Mouse (Mus musculus) R1 (cell line): ENCODE results near the gene Bach2.
A peak's percentile ranks its signal among the peaks of the same experiment; 100 is the strongest.

ENCODE experiments used
- DNase-seq: peaks from one replicate; pipeline ENCODE4 v3.0.0-alpha.2; 2018; ENCODE audit warnings: low read depth, low spot score

The Bach2 gene

DNA sequence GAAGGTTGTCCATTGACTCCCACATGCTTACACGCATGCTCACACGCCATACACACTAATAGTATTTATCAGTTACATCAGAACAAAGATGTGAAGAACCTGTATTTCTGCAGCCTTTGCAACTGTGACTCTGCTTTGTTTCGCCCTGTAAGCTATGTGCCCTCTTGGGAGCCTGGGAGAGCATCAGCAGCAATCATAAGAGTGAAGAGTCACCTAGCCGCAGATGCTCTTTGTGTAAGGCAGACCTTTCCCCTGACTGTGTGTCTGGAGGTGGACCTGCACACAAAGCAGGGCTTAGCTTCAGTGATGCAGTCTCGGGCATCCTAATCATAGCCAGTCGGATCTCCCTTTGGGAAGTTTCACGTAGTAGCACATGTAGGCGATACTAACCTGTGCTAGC, 243.5 kb downstream of the Bach2 start:
- no peak for DNase-seq

DNA sequence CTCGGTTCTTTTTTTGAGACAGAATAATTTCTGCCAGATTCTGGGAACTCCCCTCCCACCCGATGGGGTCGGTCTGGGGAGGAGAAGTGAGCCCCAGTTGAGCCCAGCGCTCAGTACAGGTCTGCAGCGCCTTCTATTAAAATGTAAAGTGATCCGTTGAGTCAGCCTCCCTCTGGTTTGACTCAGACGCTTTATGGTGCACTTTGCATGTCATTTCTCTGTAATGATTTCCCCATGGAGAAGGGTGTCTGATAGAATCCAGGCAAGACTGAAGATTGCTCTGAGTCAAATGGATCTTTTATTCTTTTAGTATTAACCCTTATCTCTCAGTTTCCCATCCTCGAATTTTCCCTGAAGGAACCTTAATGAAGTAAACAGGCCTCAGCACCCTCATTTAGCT, 244.3 kb downstream of the Bach2 start:
- no peak for DNase-seq

DNA sequence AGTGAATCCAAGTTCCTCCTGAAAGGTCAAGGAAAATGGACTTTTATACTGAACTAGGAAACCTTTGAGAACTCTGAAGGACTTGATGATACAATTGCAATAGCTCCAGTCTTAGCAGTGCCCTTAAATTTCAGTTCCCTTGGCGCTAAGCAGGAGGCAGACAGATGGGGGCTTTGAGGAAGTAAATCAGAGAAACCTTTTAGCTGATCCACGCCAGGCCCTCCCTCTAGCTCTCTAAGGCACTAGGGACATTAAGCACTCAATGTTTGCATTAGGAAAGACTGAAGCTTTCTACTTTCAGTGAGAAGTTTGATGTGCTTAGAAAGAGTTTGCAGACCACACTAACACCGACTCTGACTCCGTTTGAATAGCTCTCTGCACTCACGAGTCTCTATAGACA, 247.2 kb downstream of the Bach2 start:
- DNase-seq, result no peak

DNA sequence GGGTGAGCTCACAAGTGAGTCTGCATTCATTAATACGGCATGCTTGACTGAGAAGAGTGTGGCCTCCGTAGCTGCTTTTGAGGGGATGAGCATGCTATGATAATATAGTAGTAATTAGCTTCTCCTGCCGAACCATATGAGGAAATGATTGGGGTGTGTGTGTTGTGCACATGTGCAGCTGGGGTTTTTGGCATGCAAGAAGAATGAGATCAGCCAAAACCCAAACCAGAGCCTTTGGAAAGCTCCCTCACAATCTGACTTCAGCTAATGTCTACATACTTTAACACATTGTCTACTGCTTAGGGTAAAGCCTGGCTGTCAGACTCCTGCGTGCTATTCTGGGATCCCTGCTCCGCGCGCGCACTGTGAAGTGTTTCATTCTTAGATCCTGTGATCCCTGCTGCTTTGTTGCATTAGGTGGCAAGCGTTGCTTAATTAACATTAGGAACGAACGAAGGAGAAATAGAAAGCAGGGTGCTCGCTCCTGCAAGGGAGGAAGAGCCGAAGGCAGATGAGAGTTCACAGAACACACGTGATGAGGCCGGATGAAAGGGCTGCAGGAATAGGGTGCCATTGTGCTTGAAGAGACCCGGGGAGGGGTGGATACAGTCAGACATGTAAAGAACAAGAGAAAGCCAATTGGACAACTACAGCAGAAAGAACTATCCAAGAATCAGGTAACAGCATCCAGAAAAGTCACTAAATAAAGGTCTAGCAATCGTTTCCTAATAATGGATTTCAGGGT, 248.2 kb downstream of the Bach2 start:
- DNase-seq, result no peak

DNA sequence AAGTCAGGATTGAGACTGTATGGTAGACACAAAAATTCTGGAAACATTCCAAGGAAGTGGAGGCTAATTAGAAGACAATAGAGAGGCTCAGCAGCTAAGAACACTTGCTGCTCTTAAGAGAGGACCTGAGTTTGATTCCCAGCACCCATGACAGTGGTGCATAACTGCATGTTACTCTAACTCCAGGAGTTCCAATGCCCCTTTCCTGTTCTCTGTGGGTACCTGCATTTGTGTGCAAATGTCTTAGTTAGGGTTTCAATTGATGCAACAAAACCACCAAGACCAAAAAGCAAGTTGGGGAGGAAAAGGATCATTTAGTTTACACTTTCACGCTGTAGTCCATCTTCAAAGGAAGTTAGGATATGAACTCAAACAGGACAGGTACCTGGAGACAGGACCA, 250.6 kb downstream of the Bach2 start:
- peak; percentile 88 for DNase-seq

DNA sequence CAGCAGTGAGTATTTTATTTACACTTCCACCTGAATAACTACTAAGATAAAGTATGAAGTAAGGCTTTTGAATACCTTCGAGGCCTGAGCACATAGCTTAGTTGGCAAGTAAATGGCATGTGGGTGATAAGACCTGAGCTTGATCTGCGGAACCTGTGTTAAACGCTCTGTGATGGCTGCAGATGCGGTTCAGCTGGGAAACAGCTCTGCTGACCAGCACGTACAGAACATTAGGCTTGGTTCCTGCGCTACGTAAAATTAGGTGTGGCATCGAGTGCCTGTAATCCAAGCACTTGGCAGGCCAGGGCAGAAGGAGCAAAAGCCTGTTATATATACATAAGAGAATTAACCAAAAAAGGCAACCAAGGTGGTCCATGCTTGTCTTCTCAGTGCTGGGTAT, 252.6 kb downstream of the Bach2 start:
- DNase-seq, result no peak

DNA sequence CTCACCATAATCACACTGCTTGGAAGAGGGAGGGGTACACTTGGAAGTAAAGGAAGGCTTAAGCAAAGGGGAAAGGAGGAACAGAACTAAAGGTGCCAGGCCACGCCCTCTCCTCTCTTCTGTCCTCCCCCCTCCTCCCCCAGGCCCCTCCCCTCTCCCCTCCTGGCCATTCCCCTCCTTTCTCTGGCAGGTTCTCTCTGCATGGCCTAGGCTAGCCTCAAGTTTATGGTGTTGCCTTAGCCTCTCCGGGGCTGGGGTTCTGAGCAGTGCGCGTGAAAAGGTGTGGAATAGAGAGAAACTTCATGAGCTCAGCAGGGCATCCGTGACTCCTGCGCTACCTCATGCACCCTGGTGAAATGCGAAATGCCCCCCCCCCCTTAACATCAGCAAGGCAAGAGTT, 254.2 kb downstream of the Bach2 start:
- peak; percentile 57 for DNase-seq

DNA sequence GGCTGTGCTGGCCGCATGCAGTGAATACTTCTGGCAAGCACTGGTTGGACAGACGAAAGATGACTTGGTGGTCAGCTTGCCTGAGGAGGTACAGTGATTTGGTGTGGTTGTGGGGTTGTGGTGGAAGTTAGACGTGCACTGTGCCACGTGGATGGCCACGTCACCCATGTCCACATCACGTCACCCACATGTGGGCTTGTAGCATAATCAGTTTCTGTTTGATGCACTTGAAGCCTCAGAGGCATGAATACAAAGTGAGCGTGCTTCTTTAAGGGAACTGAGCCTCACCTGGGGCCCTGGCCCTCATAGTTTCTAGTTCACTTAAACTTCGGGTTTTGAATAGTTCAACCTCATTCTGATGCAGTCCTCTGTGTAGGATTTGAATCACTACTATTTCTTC, 263.2 kb downstream of the Bach2 start:
- no peak for DNase-seq

DNA sequence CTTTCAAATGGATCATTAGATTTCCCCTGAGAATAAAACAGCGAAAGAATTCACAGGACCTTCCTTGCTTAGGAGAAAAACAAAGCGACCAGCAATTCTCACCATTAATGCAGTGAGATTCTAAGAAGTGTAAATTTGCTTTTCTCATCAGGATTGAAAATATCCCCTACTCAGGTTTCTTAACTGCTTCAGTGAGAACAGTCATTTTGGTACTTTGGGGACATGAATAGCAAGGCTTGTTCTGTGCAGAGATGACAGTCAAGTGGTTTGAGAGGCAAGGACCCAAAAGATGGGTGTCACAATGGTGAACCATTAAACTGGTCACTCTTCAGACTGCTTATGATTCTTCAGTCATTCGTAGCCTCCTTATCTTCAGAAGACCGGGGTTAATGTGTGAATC, 263.6 kb downstream of the Bach2 start:
- DNase-seq, result no peak

DNA sequence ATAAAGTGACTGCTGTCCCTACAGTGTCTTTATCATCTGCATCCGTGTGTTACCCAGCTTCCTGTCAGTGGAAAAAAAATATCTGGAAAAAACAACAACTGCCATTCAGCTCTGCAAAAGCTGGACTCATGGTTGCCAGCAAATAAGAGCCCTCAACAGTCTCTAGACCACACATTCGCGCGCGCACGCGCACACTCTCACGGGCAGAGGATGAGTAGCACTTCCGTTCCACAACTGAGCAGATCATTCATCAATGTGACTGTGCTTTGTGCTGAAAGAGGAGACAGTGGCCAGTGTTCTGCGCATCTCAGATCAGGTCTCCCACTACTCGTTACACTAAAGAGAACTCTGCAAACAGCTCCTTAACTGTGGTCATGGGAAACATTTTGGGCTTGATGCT, 265.6 kb downstream of the Bach2 start:
- no peak for DNase-seq

DNA sequence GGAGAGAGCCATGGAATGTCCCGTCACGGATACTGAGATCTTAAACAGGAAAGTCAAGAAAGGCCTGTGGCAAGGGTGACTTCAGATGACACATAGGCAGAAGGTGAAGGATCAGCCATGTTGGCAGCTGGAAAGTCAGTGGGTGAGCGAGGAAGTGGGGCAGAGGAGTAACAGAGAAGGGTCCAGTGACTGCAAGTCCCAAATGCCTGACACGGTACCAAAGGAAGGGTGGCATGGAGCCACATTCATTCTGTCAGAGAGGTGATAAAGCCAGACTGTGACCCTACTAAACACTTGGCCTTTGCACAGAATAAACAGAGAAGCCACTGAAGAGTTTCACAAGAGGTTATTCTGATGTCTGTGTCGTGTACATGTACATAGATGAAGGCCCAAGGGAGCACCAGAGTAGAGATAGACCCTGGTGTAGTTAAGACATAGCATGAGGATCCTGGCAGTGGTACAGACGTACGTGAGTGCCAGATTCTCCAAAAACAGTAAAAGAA, 267.8 kb downstream of the Bach2 start:
- no peak for DNase-seq

DNA sequence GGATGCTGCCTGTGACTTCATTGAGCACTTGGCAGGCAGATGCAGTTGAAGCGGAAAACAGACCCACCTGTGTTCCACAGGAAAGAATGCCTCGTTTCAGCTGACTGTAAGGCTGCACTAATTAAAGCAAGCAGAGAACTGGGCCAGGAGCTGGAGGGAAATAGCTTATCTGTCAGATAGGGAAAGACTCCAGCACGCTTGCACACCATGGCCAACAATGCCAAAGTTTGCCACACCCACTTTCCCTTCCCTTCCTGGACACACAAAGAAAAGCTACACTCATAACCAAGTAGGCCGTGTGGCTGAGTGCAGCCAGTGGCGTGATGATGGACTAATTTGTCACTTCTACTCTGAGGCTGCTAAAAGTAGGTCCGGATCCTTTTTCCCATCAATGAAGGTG, 268.4 kb downstream of the Bach2 start:
- no peak for DNase-seq

DNA sequence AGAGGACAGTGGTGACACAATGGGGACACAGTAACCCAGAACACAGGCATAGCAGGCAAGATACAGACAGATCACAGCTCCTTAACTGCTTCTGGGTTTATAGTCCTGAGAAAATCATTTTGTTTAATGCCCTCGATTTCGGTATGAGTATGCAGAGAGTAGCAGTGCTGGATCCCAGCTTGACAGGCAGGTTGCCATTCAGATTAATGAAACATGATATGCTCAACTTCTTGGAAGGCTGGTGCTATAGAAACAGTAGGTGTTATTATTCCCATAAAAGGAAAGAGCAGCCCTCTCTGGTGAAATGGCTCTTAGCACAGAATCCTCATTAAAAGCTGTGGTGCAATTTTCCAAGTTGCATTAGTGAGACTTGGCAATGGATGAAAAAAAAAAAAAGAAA, 270.0 kb downstream of the Bach2 start:
- DNase-seq, result no peak

DNA sequence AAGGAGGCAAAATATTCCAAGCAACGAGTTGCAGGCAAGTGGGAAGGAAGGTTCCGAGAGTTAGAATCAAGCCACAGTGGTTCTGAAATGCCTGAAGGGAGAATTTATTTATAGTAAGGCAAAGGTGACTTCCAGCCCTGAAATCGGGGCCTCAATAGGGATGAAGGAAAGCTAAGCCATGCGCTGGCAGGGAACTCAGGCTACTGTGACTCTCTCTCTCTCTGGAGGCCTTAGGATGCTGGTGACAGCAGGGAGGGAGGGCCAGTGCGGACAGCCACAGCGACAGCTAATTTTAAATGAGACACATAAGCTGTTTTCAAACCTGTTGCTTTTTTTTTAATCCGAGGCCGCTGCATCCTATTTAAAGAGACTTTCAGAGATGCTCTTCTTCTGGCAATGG, 270.4 kb downstream of the Bach2 start:
- no peak for DNase-seq

DNA sequence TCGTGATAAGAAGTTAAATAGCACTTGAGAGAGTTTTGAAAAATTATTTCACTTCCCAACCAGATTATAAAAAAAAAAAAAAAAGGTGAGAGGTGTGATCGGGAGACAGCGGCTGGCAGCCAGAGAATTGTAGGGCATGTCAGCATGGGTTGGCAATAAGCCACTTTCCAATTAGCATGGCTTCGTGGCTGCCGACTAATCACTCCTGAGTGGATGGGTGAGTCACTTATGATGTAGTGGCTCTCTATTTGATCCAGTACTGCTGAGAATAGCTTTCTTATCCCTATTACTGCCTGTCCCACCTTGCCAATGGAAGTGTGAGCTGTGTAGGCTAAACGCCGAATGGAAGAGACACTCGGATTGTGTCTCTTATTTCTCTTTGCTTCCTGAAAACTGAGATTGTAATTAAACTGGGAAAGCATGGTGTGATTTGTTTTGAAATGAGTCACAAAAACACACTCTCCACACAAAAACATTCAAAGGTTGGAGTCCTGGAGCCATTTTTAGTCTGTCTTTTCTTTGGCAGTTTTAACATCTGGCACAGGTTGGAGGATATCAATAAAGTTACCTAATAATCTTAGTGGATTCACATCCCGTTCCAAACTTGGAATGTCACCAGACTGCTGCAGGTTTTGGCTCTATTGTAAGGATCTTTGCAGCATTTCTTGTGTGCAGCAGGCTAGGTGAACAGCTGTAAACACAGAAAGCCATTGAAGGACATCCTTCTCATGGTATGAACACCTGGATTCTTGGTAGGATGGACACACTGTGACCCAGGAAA, 271.4 kb downstream of the Bach2 start:
- DNase-seq, result no peak

DNA sequence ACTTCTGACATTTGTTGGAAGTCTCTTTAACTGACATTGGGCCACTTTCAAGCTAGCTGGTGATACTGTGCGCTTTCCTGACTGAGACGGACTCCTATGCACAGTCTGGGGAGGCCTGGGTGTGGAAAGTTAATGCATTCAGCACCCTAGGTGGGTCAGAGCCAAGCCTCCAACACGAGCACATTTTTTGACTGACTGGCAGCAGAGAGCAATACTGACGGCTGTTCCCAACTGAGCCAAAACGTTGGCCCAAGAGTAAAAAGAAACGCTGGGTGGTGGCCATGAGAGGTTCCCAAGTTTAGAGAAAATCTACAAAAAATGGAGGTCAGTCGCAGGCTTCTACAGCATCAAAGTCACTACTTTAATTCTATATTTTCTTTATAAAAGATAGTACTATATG, 272.3 kb downstream of the Bach2 start:
- DNase-seq, result no peak

DNA sequence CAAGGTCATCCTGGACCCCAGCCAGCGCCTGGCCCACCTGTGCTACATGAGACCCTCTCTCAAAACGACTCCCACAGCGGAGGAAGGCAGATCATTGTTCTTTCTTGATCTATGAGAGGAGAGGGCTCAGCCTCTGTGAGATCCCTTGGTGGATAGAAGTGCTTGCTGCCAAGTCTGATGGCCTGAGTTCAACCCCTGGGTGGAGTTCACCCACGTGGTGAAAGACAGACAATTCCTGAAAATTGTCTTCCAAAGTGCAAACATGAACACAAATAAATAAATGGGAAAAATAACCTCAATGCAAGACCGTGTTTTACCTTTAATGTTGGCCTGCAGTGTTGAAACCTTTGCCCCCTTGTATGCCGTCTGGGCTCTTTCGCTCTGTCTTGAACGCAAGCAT, 277.5 kb downstream of the Bach2 start:
- no peak for DNase-seq

DNA sequence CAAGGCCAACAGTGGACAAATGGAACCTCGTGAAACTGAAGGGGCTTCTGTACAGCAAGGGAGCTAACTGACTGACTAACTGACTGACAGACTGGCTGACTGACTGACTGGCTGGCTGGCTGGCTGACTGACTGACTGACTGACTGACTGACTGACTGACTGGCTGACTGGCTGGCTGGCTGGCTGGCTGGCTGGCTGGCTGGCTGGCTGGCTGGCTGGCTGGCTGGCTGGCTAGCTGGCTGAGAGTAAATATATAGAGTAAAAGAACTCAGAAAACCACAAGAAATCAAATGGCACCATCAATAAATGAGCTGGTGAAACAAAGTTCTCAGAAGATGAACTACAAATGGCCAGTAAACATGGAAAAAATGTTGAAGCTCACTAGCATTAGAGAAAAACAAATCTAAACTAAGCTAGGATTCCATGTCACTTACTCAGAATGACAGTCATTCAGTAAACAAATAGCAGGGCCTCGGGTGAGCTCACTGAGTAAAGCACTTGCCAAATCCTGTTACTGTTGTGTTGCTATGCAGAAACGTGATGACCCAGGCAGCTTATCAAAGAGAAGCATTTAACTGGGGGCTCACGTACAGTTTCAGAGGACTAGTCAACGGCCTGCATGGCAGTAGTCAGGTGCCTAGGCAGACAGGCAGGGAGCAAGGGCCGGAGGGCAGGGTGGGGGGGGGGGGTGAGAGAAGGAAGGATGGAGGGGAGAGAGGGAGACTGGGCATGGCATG, 280.4 kb downstream of the Bach2 start:
- DNase-seq, result no peak

DNA sequence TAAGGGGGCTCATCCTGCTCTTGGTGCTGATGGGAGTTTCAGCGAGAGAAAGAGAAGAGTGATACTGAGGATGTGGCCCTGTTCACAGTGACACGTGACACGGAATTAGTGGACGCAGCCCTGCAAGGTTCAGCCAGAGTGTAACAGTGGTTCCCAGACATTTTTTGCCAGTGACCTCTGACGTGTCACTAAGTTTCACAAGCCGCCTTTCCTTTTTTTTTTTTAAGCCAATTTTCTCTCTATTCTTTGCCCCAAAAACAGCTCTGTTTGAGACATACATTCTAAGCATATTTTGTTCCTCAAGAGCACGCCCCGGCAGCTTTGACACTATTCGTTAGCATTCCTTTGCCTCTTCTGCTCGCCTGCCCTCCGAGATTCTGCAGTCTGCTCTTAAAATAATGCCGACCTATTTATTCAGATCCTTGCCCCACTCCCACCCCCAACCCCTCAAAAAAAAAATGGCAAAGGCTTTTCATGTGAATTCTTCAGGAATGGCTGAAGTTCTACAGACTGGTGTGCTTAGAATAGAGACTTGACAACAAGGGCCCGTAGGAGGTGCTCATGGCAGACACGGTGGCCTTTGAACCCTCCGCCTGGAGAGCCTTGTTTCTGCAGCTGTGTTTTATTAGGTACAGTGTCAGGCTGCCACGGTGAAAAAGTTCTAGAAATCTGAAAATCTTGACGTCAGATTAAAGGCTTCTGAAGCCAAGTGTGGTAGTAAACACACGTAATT, 282.2 kb downstream of the Bach2 start:
- no peak for DNase-seq

DNA sequence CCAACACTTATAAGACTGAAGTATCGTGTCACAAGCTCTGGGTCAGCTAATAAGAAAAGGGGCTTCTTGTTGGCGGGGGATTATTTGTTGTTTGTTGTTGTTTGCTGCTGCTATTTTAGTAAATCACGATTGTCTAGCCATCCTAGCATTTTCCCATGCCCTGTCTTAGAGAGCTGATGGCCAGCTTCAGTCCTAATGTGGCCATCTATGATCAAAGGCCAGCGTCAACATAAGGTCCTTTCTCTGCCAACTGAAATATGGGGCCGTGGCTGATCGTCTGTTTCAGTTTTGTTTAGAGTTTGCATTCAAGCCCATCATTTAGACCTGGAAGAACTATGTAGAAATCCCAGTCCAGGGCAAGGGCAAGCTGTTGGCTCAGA, 282.7 kb downstream of the Bach2 start:
- no peak for DNase-seq

DNA sequence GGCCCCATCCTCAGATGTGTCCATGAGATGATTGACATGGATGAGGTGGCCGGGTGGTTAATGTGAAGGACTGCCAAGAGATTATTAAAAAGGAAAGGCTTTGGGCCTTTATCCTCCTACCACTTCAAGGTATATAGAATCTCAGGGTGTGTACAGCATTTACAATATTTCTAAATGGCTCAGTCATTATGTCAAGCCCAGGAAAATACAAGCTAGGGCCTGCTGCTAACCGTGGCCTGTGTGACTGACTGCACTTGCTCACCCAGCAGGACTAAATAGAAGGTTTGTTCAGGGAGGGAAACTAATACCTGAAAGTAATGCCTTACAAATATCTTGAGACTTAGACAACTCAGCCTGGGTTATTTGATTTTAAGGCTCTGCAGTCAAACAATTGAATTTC, 283.4 kb downstream of the Bach2 start:
- no peak for DNase-seq

DNA sequence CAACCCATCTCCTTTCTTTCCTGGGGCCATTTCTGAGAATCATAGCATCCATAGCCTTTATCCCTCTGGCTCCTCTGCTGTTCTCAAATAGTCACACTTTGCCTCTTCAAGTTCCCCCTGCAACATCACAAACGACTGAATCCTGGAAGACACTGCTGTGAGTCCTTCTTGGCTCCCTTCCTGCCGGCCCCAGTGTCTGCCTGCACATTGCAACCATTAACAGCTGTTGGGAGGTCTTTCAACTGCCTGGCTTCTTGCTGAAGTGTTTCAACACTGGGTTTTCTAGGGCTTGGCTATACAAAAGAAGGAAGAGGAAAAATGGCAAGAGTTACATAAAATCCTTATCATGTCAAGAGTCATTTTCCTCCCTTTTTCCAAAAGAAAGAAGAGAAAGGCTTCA, 285.7 kb downstream of the Bach2 start:
- no peak for DNase-seq
